Mouse (Mus musculus) thymus, adult 18-20 months (tissue): ENCODE data around the gene Slc25a16.

ENCODE experiments used
- DNase-seq, 2 experiments: peaks; one replicate each; pipeline ENCODE4 v3.0.0; 2022; ENCODE audit warnings: mixed read lengths in 2 of 2

Gene Slc25a16

DNA sequence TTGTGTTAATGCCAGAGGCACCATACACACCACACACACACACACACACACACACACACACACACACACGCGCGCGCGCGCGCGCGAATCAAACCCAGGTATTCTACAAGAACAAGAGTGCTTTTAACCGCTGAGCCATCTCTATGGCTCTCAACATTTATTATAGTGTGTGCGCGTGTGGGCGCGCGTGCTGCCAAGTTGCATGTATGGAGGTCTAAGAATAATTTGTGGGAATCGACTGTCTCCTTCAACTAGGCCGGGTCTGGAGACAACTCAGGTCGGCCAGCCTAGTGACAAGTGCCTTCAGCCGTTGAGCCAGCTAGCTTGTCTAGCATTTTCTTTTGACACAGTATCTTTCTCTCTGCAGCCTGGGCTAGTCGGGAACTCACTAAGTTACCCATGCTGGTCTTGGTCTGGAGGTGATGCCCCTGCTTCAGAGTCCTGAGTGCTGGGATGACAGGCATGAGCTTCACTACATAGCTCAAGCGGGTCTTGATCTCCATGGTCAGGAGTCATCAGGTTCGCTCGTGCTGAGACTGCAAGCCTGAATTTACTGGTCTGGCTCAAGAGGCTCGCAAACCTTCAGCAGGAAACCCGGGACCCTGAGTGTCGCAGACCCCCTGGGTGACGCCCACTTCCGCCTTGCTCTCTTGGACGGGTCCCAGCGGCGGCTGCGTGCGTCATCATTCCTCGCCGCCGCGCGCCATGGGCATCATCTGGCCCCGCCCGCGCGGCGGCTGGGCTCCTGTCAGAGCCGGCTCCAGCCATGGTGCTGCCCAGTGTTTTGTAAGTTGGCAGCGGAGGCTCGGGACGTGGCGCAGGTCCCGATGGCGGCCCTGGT, at the start of gene Slc25a16:
Gene Slc25a16, plus strand, starts transcription at position 709 of the 841 bp plus-strand sequence.
- peak; percentile 78 to 85 for DNase-seq

DNA sequence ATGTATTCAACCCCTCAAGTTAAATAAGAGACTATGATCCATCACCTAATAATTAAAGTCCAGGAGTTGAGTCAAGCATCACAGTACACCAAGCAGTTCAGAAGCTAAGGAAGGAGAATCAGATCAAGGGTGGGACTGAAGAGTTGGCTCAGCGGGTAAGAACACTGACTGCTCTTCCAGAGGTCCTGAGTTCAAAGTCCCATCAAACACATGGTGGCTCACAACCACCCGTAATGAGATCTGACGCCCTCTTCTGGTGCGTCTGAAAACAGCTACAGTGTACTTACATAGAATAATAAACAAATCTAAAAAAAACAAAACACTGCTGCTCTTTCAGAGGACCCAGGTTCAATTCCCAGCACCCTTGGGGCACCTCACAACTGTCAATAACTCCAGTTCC, 45.6 kb upstream of the Slc25a16 start:
- no peak for DNase-seq

DNA sequence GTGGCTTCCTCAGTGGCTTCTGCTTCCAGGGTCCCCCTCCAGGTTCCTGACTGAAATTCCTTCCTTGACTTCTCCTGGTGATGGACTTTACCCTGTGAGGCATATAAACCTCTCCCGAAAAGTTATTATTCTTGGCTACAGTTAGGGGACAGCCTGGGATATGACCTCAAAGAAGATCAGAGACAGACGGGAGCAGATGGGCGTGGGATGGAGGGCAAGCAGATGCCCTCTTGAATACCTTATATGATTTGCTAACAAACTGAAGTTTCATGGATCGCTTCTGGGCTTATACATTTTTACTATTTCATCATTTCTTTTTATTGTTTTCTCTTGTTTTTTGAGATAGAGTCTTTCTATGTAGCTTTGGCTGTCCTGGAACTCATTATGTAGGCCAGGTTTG, 44.9 kb upstream of the Slc25a16 start:
- no peak for DNase-seq

DNA sequence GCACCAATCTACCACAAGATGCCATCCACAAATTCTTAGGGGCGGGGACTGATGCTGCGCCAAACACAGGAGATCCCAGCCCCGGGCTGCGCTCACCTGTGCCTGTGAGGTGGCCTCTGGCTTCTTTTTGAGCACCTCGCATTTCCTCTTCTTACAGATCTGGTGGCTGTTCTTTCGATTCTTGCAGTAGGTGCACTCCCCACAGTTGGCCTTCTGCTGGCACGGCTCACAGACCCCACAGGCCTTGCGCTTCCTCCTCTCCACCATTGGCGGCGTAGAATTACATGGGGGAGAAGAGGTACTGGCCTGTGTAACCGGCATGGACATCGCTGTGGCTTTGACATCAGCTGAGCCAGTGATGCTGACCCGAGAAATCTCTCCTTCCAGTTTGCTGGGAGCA, 42.4 kb upstream of the Slc25a16 start:
- no peak for DNase-seq

DNA sequence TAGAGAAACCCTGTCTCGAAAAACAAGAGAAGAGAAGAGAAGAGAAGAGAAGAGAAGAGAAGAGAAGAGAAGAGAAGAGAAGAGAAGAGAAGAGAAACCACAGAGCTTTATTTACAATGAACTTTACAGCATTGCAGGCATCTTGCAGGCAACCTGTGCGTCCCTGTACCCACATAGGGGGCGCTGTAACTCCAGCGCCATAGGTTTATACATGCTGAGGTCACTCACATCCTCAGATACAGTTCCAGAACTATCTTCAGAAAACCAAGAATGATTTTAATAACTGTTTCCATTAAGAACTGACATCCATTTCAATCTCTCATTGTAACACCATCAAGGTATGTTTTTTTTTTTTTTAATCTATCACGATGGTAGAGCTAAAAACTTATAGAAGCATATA, 39.2 kb upstream of the Slc25a16 start:
- no peak for DNase-seq

DNA sequence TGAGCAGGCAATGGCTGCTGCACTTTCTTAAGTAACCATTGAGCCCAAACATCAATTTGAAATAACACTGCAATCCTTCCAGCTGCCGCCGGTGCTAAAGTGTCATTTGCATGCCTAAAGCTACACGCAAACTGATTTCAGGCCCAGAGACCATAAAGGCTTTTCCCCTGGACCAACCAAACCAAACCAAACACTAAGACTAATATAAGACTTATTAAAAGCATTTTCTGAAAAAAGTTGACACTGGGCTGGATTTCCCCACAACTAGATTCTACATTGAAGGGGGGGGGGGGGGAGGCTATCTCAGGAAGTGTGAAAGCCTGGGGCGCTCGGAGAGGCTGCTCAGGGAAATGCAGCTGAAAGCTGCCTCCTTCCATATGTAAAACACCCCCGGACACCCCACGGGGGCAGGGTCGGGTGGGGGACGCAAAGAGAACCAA, 36.5 kb upstream of the Slc25a16 start:
- DNase-seq = no peak

DNA sequence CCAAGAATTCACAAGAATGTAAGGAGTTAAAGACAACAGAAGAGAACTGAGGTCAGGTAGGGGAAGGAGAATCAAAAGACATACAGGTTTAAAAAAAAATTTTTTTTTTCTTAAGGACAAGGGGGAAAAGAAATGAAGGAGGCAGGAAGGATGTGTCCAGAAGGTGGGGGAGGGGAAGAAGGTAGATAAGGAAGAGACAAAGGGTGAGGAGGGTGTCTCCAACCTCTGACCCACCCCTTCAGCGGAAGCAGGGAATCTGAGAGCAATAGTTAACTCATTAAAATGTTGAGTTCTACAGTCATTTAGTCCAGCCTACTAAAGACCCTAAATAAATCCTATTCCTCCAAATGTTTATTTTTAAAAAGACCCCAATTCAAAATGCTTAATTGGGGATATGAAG, 35.9 kb upstream of the Slc25a16 start:
- no peak for DNase-seq

DNA sequence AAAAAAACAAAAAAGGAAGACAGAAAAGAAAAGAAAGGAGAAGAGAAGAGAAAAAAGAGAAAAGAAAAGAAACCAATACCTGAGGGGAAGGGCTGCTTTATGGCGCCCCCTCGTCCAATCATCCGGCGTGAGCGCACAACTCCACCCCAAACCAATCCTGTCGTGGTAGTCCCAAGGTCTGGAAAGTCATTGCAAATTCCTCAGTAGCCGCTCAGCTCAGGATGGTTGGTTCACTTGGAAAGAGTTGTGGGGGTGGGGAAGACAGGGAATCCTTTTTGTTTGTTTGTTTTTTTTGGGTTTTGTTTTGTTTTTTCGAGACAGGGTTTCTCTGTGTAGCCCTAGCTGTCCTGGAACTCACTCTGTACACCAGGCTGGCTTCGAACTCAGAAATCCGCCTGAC, 35.0 kb upstream of the Slc25a16 start:
- DNase-seq = no peak

DNA sequence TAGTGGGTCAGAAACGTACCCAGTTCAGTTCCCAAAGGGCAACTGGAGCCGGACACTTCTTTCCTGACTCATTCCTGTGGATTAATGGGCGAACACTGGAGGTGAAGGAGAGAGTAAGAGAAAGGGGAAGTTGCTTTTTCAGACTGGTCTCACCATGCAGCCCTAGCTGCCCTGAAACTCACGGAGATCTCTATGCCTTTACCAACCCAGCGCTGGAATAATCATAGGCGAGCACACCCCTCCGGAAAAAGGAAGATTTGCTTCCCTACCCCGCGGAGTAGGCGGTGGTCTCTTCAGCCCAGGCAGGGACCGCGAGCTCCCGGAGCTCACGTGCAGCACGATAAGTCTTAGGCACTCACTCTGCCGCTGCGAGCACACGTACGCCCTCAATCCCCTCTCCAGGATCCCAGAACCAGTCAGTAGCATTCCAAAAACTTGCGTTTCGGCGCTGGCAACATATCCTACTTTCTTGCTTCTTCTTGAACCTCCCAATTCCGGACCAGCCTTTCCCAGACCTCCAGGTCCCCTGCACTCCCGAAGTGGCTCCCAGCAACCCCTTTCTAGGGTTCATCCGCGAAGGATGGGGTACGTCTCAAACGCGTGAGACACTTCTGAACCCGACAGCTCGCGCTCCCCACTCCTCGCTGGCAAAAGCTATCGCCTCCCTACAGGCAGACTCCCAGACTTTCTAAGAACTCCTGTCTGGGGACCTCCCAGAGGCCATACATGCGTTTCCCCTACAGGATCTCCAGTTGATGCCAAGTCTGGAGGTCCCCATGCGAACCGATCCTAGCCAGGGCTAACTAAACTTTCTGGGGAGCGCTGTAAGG, 34.2 kb upstream of the Slc25a16 start:
- no peak for DNase-seq

DNA sequence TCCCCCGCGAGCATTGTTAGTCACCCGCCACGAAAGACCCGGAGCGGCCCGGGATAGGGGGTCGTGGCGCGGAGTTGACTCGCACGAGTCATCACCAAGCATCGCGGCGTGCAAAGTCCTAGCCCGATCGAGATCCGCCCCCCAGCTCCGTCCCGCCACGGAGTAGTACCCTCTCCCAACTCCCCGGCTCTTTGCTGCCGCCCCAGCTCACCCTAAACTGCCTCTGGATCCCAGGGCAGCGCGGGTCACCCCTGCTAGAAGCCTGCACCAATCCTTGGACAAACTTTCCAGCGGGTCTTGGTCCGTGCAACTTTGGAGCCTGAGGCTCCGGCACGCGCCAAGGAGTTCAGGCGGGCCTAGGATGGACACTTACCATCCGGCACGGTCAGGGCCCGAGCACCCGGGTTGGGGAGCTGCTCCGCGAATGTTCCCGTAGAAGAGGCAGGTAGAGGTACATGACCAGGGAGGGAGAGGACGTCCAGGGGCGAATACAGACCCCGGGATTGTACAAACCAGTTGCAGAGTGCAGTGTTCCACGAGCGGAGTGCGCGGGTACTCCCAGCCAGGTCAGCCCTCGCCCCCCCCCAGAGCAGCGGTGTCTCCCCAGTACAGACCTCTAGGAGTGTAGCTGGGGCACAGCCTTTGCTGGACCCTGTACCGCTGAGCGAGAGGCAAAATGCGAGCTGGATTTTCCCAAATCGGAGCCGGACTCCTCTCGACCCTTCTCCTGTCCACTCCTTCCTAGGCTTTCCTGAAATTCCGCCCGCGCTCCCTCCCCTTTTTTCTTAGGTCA, 33.4 kb upstream of the Slc25a16 start:
- DNase-seq = no peak

DNA sequence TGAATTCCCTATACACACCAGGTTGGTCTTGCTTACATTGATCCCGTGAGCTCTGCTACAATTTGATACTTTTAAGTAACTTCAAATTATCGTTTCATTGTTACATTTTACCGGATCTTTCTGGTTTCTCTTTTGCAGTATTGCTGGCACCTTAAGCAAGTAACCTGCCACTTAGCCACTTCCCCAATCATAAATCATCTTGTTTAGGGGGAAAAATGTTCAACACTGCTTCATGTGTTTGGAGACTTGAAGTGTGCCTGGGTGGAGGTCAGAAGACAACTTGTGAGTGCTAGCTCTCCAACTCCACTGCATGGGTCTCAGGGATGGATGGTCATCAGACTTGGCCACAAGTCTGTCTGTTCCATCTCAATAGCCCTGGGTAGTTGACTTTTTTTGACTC, 29.4 kb upstream of the Slc25a16 start:
- DNase-seq = no peak

DNA sequence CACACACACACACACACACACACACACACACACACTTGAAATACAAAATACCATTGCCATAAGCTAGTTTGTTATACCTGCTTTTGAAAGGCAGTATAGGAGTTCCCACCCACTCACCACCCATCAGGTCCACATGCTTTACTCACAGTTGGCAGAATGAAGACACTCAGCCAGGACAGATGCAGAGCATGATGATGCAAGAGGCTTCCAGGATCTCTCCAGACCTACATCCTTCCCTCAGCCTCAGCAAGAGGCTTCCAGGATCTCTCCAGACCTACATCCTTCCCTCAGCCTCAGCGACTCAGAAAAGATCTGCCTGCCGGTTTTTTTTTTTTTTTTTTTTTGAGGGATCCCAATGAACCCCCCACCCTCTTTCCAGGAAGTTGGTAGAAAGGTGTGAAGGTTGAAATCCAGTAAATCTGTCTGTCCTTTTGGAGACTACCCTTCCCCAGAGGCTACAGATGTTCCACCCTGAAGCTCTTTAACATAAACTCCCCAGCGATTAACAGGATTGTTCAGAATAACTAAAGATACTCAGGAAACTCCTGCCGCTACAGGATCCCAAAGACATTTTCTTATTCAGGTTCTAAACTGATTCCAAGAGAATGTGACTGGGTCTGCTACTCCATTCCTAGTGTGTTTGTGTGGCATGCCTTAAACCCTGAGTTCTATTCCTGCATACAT, 27.7 kb upstream of the Slc25a16 start:
- no peak for DNase-seq

DNA sequence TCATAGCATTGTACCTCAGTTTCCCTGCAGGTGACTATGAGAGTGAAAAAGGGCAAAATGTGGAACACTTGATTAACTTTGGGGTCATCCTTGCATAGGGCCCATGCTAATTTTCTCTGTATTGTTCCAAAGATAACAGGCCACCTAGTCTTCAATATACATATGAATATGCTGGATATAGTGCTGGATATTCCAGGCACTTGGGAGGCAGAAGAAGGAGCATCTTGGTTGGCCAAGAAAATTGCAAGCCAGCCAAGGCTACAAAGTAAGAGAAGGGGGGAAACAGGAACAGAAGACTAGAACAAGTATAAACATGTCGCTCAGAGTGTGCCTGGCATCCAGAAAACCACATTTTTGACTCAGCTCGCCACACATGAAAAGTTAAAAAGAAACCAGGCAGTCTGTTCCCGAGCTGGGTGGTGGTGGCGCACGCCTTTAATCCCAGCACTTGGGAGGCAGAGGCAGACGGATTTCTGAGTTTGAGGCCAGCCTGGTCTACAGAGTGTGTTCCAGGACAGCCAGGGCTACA, 27.0 kb upstream of the Slc25a16 start:
- DNase-seq = no peak

DNA sequence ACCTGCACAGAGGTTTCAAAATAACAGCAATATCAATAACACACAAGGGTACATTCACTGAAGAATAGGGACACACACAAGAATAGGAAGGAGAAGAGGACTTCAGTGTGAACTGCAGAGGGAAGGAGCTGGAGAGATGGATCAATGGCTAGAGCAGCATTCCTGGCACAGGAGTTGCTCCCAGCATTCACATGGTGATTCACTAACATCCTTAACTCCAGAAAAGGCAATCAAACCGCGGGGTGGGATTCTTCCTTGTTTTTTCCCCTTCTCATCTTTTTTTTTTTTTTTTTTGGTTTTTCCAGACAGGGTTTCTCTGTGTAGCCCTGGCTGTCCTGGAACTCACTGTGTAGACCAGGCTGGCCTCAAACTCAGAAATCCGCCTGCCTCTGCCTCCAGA, 26.0 kb upstream of the Slc25a16 start:
- DNase-seq = no peak

DNA sequence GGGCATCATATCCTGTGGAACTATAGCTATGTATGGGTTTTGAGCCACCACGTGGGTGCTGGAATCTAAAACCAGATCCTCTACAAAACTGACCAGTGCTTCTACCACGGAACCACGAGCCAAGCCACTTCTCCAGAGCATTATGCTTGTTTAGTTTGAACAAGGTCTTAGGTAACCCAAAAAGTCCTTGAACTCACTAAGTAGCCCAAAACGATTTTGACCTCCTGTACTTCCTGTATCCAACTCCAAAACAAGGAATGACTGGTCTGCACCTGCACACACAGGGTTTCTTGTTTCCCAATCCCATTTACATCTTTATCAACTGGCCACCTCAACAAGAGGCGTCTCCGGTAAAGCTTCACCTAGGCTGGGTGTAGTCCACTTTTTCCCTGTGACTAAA, 25.0 kb upstream of the Slc25a16 start:
- no peak for DNase-seq

DNA sequence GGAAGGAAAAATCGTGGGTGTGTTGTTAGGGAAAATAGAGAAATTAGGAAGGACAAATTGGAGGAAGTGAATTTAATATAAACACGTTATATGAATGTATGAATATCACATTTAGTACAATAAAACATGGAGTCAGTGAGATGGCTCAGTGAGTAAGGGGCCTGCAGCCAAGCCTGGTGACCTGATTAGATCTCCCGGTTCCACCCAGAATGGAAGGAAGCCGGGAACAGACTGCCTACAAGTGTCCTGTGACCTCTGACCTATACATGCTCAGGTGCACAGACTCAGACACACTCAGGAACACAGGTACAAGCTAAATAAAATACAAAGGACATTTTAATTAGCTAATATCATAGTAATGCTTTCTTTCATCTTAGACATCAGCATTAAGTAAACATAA, 24.4 kb upstream of the Slc25a16 start:
- DNase-seq = no peak

DNA sequence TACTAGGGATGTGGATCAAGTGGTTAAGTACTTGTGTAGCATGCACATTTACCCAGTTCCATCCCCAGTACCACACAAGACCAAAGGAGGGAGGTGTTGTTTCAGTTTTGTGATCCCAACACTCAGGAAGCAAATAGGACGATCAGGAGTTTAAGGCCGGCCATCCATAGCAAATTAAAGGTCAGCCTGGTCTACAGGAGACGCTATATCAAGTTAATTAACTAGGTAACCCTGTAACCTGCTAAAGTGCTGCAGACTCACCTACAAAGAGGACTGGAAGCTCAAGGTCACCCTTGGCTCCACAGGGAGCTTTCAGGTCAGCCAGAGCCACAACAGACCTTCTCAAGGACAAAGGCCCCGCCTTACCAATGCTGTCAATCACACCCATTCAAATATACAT, 23.7 kb upstream of the Slc25a16 start:
- DNase-seq = no peak

DNA sequence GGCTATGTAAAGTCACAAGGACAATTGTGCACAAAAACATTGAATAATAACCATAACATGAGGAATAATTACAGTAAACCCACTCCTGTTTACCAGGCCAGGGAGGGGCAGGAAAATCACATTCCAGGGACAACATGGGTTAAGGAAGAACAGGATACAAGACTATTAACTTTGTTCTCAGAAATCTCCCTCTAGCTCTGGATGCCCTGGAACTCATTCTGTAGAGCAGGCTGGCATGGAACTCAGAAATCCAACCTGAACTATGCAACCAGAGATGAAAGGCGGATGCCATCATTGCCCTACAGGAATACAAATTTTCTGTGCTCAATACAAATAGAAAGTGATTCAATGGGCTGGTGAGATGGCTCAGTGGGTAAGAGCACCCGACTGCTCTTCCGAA, 23.0 kb upstream of the Slc25a16 start:
- DNase-seq = no peak

DNA sequence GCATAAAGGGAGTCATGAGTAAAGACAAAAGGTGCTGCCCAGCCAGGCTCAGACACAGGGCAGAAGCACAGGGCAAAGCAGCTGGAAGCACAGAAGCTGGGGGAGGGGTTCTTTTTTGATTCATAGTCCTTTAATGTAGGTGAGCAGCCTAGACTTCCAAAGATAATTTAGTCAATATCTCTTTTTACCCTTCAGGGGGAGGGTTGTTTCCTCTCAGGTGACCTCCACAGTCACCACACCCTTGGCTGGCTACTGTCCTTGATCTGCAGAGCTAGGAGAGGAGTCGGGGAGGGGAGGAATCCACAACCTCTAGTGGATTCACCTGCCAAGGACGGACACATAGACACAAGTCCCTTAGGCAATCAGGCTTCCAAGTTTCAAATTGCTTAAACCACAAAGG, 22.4 kb upstream of the Slc25a16 start:
- DNase-seq = no peak

DNA sequence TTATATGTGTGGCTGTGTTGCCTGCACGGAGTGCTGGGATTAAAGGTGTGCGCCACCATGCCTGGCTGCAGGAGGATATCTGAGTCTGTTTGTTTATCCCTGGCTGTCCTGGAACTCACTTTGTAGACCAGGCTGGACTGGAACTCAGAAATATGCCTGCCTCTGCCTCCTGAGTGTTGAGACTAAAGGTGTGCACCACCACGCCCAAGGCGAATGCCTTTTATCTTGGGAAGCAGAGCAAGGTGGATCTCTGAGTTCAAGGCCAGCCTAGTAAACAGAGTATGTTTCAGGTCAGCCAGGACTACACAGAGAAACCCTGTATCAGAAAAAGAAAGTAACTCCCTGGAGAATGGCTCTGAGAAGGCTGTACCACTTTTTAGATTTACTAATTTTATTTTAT, 20.3 kb upstream of the Slc25a16 start:
- DNase-seq = no peak

DNA sequence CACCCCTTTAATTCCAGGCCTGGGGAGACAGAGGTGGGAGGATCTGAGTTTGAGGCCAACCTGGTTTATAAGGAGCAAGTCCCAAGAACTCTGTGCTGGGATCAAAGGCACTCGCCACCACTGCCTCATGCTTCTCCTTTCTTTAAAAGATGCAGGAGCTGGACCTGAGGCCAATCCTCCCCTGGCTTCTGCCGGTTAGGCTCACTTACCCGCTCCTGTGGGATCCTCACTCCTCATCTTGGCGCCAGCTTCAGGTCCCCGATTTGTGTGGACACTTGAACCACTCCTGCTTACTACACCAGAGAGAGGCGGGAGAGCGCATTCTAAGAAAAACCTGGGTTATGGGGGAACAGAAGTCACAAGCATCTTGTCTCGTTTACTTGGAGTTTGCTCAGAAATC, 18.6 kb upstream of the Slc25a16 start:
- no peak for DNase-seq

DNA sequence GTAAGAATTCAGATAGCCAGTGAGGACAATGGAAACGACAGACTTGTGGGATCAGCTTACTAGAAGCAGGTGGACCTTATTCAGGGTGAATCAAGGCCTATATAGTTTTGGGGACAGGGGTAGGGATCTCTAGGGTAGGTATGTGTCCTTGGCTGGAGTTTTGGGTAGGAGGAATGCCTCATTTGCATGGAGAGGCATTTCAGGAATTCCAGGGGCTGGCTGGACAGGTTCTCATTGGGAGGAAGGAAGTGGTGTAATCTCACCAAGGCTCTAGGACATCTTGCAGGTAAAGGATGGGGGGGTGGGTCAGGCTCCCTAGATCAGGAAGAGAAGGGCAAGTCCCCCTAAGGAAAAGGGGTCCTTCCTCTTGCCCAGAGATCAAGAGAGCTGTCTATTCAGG, 17.6 kb upstream of the Slc25a16 start:
- DNase-seq = no peak

DNA sequence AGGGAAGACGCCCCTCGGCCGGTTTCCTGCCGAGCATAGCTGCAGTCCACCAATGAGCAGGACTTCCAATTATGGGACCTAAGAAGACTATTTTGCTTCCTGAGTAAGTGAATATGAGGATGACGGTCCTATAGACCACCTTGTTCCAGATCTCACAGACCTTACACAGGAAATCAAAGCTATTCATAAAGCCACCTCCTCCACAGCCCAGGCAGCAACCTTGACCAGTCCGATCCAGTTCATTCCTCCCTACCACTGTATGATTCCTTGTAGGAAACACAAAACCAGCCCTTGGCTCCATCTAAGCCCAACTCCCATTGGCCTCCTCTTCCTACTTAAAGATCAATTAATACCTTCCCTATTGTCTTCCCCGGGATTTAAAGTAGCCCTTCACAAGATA, 14.1 kb upstream of the Slc25a16 start:
- DNase-seq = no peak
